Mouse (Mus musculus): ENCODE results near the gene Prdx4.
"Not testable (repeated sequence)": the region's sequence is repeated elsewhere in the genome, so short reads cannot be mapped to it uniquely, and the experiment has no call there.

Gene Prdx4

DNA sequence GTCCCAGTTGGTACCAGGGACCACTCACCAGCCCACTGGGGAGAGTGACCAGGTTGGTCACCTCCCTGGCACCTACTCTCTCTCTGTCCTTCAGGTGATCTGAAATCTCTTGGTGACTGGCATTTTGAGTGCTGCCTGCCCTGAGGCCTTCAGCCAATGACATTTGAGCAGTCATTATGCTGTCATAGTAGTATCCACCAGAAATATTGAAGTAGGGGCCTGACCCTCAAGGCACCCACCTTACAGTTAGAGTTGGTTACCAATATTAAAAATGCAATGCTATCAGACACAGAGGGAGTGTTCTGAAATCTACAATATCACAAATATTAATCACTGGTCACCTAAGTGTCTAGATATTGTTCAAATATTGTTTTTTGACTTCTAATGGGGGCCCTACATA, at the start of gene Prdx4:
Gene Prdx4, minus strand, starts transcription at position 101 of the 400 bp plus-strand sequence.
- DNase-seq (ENCODE audit: low read depth): no peak

DNA sequence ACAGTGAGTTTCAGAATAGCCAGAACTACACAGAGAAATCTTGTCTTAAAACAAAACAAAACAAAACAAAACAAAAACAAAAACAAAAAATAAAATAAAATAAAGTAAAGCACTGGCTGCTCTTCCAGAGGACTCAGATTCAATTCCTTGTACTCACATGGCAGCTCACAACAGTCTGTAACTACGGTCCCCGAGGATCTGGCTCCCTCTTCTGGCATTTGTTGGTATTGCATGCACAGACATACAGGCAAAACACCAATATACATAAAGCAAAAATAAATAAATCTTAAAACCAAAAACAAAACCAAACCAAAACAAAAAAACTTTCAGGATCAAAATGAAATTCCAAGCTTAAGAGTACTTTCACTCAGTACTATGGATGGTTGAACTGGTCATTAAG, 36.0 kb upstream of the Prdx4 start:
- peak; percentile 46 for DNase-seq (ENCODE audit: low read depth)

DNA sequence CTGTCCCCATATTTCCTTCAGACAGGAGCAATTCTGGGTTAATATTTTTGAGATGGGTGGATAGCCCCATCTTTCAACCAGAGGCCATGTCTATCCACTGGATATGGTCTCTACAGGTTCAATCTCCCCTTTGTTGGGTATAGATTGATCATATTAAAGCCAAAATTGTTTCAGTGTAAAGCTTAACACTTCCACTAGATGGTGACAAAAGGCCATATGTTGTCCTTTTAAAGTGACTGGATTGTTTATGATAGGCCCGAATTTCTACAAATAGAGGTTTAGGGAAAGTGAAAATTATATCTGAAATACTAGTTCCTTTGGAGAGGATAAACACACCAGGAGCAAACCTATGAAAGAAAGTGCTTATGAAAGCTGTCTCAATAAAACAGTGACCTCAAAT, 34.9 kb upstream of the Prdx4 start:
- DNase-seq (ENCODE audit: low read depth): peak; percentile 66

DNA sequence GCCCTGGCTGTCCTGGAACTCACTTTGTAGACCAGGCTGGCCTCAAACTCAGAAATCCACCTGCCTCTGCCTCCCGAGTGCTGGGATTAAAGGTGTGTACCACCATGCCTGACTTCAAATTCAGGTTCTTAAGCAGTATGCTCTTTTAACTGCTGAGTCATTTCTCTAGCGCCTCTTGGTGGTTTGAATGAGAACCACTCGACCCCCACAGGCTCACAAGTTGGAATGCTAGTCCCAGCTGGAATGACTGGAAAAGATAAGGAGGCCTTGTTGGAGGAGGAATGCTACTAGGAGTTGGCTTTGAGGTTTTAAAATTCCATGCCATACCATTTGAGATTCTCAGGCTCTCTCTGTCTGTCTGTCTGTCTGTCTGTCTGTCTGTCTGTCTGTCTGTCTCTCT, 29.6 kb upstream of the Prdx4 start:
- DNase-seq (ENCODE audit: low read depth): not testable (repeated sequence)

DNA sequence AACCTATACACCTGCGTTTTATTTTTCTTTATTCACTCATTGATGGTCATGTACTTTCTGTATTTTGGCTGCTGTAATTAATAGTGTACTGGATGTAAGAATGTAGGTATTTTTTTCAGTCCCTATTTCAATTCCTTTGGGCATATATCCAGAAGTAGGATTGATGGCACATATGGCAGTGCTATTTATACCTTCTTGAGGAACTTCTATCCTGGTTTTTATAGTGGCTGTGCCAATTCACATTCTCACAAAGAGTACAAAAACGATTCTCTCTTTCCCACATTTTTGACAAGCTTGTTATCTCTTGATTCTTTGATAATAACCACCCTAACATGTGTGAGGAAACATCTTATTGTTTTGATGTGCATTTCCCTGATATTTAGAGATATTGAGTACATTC, 24.5 kb upstream of the Prdx4 start:
- DNase-seq (ENCODE audit: low read depth): no peak

DNA sequence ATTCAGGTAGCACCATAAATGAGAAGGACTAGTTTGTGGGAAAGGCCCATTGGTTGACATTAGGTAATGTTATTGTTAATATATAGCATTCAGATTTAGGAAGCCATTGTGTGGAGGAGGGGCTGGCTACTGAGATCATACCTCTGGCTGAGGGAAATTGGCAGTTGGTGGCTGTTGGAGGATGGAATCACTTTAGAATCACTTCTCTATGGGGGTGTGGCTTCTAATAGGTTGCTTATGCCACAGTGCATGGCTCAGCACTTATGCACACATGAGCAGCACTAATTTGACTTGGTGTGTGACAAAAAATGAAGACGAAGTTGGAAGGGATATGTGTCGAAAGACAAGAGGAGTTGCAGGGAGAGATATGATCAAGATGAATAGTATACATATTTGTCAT, 5.7 kb upstream of the Prdx4 start:
- DNase-seq (ENCODE audit: low read depth): no peak

DNA sequence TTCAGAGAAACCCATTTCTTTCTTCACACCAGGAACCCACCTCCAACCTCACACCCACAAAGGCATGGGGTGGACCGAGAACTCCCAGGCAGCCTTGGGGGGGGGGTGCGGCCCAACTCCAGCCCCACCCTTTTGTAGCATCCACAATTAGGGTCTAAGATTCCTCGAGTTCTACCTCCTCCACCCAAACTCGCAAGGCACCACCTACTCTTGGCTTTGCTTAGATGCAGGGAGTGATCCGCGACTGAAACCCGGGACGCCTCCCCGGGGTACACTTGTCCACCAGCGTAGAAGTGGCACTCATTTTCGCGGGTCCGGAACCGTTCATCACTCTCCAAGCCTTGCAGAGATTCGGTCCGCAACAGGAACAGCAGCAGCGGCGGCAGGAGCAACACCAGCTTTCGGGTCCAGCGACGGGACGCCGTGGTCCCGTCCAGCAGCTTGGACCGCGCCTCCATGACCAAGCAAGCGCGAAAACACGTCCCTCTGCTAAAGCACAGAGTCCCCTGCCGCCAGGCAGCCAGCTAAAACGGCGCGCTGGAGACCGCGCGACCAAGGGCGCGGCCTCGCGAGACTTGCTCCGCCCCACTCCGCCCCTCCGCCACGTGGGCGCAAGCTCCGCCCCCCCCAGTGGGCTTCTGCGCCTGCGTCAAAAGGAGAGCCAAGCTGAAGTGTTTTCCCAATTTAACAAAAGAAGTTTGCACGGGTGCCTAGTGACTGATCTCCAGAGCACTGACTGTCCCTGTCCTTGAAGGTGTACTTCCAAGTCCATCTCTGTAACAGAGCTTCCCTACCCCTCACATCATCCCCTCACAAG, 2.4 kb downstream of the Prdx4 start:
- DNase-seq (ENCODE audit: low read depth): peak; percentile 92

DNA sequence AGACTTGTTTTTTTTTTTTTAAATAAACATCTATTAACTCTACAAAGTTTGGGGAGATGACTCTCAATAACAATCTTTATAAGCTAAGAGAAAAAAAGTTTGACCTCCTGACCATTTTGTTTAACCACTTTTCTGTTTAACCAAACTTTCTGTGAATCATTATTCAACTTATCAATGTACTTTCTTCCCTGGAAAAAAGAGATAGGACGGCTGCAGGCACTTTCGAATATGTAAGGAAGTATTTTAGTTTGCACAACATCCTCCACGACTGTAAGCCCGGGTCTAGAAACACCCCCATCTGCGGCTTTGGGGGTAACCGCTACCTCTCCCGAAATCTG, 3.0 kb downstream of the Prdx4 start:
- no peak for DNase-seq (ENCODE audit: low read depth)

DNA sequence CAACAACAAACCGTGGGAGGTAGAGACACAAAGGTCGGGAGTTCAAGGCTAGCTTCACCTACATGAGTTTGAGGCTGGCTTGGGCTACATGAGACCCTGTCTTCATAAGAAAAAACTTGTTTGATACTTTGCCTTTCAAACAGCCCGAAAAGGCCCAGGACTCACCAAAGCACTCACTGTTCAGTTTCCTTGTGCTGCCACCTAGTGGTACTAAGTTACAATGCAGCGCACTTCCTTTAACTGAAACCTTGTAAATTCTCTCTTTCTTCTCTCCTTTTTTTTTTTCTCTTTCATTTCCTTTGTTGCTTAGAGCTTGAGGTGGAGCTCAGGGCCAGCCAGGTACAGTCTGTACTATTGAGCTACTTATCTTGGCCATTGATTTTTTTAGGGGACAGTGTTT, 22.5 kb downstream of the Prdx4 start:
- DNase-seq (ENCODE audit: low read depth): peak; percentile 77

DNA sequence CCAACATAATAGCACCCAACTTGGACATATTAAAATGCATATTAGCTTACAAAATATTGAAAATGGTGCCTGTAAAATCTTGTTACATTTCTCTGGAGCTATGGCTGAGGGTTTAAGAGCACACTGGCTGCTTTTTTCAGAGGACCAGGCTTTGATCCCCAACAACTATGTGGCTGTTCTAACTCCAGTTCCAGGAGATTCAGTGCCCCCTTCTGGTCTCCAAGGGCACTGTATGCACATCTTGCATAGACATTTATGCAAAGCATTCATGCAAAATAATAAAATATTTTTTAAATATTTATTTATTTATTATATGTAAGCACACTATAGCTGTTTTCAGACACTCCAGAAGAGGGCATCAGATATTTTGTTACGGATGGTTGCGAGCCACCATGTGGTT, 34.2 kb downstream of the Prdx4 start:
- DNase-seq (ENCODE audit: low read depth): peak; percentile 9

DNA sequence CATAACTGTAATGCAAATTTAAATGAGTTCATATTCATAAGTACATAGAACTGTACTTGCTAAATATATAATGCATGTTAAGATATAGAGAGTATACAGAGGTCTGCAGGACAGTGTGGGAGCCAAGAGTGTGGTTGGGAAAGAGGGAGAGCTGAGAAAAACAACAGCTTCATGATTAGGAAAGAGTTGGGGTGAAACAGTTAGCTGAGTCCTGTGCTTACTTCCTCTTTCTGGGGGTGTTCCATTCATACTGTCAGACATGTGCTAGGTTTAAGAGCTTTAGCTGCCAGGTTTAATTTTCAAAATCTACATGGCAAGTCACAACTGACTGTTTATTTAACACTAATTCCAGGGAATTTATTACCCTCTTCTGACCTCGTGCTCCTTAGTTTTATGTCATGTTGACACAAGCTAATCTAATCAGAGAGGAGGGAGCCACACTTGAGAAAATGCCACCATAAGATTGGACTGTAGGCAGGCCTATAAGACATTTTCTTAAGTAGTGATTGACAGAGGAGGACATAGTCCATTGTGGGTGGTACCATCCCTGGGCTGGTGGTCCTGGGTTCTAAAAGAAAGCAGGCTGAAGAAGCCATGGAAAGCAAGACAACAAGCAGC, 60.0 kb downstream of the Prdx4 start:
- no peak for DNase-seq (ENCODE audit: low read depth)

DNA sequence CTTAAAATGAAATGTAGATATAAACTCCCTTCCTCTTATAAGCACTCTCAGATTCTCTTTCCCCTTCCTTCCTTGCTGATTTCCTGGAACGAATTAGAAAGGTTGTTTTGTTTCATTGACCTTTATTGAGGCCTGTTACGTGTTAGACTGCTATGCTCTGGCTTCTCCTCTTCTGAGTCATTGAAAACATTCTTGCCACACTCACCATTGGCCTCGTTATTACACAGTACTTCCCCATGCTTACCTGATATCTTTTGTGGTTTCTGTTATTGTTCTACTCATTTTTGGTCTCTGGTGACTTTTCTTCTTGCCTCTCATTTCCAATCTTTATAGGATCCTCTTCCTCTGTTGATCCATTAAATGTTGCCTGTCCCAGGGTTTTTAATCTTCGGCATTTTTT, 62.1 kb downstream of the Prdx4 start:
- peak; percentile 8 for DNase-seq (ENCODE audit: low read depth)

Data from NIH3T3 (cell line).